Mouse (Mus musculus) ovary, postnatal 14 days (tissue): ENCODE results near the gene Kcnc1.

ENCODE experiments used
- DNase-seq: peaks from one replicate; pipeline ENCODE4 v3.0.0; 2022; ENCODE audit warnings: low spot score

The Kcnc1 gene

GRCm38 (mm10) chr7:46394933-46395332, 1.4 kb upstream of the Kcnc1 start:
- no peak for DNase-seq

GRCm38 (mm10) chr7:46395571-46395970, 726 bp upstream of the Kcnc1 start:
- DNase-seq: no peak

GRCm38 (mm10) chr7:46396928-46397731, 833 bp downstream of the Kcnc1 start:
- DNase-seq: no peak

- DNase-seq: no peak
Observed at GRCm38 (mm10) chr7:46397732-46398333, 1.5 kb downstream of the Kcnc1 start.

- DNase-seq: no peak
Observed at GRCm38 (mm10) chr7:46398612-46399011, 2.3 kb downstream of the Kcnc1 start.

GRCm38 (mm10) chr7:46399676-46400075, 3.4 kb downstream of the Kcnc1 start:
- DNase-seq: no peak

GRCm38 (mm10) chr7:46400346-46400745, 4.0 kb downstream of the Kcnc1 start:
- DNase-seq: no peak

- no peak for DNase-seq
Observed at GRCm38 (mm10) chr7:46401371-46402180, 5.3 kb downstream of the Kcnc1 start.

- no peak for DNase-seq
Observed at GRCm38 (mm10) chr7:46403616-46404485, 7.6 kb downstream of the Kcnc1 start.

- DNase-seq: no peak
Observed at GRCm38 (mm10) chr7:46404756-46405155, 8.5 kb downstream of the Kcnc1 start.

GRCm38 (mm10) chr7:46408606-46409005, 12.3 kb downstream of the Kcnc1 start:
- no peak for DNase-seq

- no peak for DNase-seq
Observed at GRCm38 (mm10) chr7:46409204-46409789, 13.0 kb downstream of the Kcnc1 start.

- DNase-seq: no peak
Observed at GRCm38 (mm10) chr7:46410727-46411126, 14.4 kb downstream of the Kcnc1 start.

- DNase-seq: no peak
Observed at GRCm38 (mm10) chr7:46412823-46413222, 16.5 kb downstream of the Kcnc1 start.

- DNase-seq: no peak
Observed at GRCm38 (mm10) chr7:46413959-46414725, 17.8 kb downstream of the Kcnc1 start.

- no peak for DNase-seq
Observed at GRCm38 (mm10) chr7:46415818-46416425, 19.6 kb downstream of the Kcnc1 start.

GRCm38 (mm10) chr7:46417467-46417866, 21.2 kb downstream of the Kcnc1 start:
- DNase-seq: no peak

GRCm38 (mm10) chr7:46418102-46418622, 21.9 kb downstream of the Kcnc1 start:
- no peak for DNase-seq

GRCm38 (mm10) chr7:46421535-46421934, 25.2 kb downstream of the Kcnc1 start:
- no peak for DNase-seq
